Mouse (Mus musculus) heart, adult 10 weeks (tissue): ENCODE data around the gene Naa40. TPM values are rescaled to one million over a fixed set of nuclear protein-coding genes. Genes with fewer than 3 reads are reported as not detected.

Source experiments
- polyA plus RNA-seq: library from polyadenylated mRNA; stranded (reverse); fragments of 350-450 nt; fragmentation: Illumina TruSeq; extraction: RNeasy Lipid Tissue Mini Kit (QIAGEN cat#74804); gene quantifications from one replicate; pipeline ENCODE4 v1.2.3, GENCODE M21; 2014; ENCODE audit warnings: low read depth, low replicate concordance

Gene Naa40
- polyA plus RNA-seq, result 27.8 TPM

GRCm38 (mm10) chr19:7240782-7241690, at the start of gene Naa40:
Gene Naa40, minus strand, starts transcription at chr19:7241183.

GRCm38 (mm10) chr19:7267091-7267741, 26.2 kb upstream of the Naa40 start, which contains the start of gene Rcor2:
Gene Rcor2, plus strand, starts transcription at chr19:7267325.

DNA sequence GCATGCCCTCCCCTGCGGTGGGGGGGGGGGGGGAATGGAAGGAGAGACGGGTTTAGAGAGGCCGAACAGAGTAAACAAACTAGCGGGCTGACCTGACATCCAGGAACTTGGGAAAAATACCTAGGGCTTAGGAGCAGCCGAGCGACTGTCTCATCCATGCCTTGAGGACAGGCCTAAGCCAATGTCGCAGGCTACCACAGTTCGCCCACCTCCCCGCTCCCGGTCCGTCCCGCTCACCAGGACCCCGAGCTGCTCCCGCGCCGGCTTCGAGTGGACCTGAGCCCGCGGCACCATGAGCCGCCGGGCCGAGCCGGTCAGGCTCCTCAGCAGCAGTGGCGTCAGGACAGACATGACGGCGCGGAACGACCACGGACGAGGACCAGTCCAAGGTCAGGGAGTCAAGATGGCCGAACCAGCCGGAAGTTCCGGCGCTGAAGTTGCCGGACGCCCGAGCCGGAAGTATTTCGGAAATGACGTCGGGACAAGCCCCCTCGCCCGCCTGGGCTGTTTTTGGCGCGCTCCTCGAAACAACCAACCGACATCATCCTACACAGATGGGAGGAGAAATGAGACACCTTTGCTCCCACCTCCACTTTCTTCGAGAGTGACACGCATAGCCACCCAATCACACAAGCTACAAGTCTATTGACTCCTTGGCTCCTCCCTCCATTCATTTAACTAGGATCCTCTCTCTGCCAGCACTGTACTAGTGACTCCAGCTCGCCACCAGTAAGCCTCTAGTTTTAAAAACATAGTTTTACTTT, 23.6 kb downstream of the Naa40 start, which contains the start of gene Cox8a:
Gene Cox8a (minus strand): TSS at position 455 of the 764 bp plus-strand sequence.

GRCm38 (mm10) chr19:7205753-7206736, 34.9 kb downstream of the Naa40 start, which contains the start of gene Otub1:
Gene Otub1, minus strand, starts transcription at chr19:7206316.

Other genes starting within 250 kb of the Naa40 start
- 61.0 TPM for gene Dnajc4, start 248.6 kb downstream of the Naa40 start, polyA plus RNA-seq
- gene Nudt22, start 245.1 kb downstream of the Naa40 start, polyA plus RNA-seq, result 34.6 TPM
- gene Trpt1, start 245.1 kb downstream of the Naa40 start, polyA plus RNA-seq, result 24.2 TPM
- 3.3 TPM for gene Fermt3, start 221.7 kb downstream of the Naa40 start, polyA plus RNA-seq
- 110 TPM for gene Stip1, start 201.2 kb downstream of the Naa40 start, polyA plus RNA-seq
- 234 TPM for gene Macrod1, start 184.4 kb downstream of the Naa40 start, polyA plus RNA-seq
- 0.89 TPM for gene Flrt1, start 135.5 kb downstream of the Naa40 start, polyA plus RNA-seq
- 49.5 TPM for gene Otub1, start 34.9 kb downstream of the Naa40 start, polyA plus RNA-seq
- gene Cox8a, start 23.6 kb downstream of the Naa40 start, polyA plus RNA-seq, result 337 TPM
- 7.4 TPM for gene Rcor2, start 26.1 kb upstream of the Naa40 start, polyA plus RNA-seq
- 31.5 TPM for gene Mark2, start 100.7 kb upstream of the Naa40 start, polyA plus RNA-seq
- 8.9 TPM for gene Spindoc, start 141.8 kb upstream of the Naa40 start, polyA plus RNA-seq
- gene 2700081O15Rik, start 176.4 kb upstream of the Naa40 start, polyA plus RNA-seq, result 15.0 TPM
- 85.5 TPM for gene Rtn3, start 242.1 kb upstream of the Naa40 start, polyA plus RNA-seq